Mouse (Mus musculus): ENCODE data around the gene Cxcr1. TPM values are rescaled to one million over a fixed set of nuclear protein-coding genes. Genes with fewer than 3 reads are reported as not detected.
A peak's percentile ranks its signal among the peaks of the same experiment; 100 is the strongest.

Gene Cxcr1
- polyA plus RNA-seq, 1 experiment from 2014 or later: not detected

GRCm38 (mm10) chr1:74156381-74156910 is 38.0 kb downstream of the Cxcr1 start:
- Histone ChIP-seq H3K27me3 (replicated peaks) (peaks cover 4% of the 10 kb centered on the region; the same call in 1 of the 2 replicates), H3K9me3 (replicated peaks) (no peaks in the 10 kb centered on the region), H3K36me3 (no peaks in the 10 kb centered on the region), H3K4me3 (no peak overlapping the region), H3K9ac (no peak overlapping the region), H3K4me2 (no peak overlapping the region; the same call in 1 of the 2 replicates), H3K4me1 (peaks cover 20% of the 10 kb centered on the region), H3K27ac (no peak overlapping the region)
- WGBS (ENCODE audit: insufficient replicate concordance): 29% methylated on average over 14 of the region's 14 CpGs
- ATAC-seq: no peak

GRCm38 (mm10) chr1:74155435-74156012 is 38.9 kb downstream of the Cxcr1 start:
- no peak overlapping the region for H3K9ac ChIP-seq
- no peak overlapping the region for H3K4me2 ChIP-seq
- no peaks in the 10 kb centered on the region for H3K9me3 ChIP-seq (replicated peaks)
- WGBS (ENCODE audit: insufficient replicate concordance): 42% methylated on average over 6 of the region's 6 CpGs
- H3K4me3 ChIP-seq: no peak overlapping the region
- no peak for ATAC-seq
- H3K36me3 ChIP-seq: no peaks in the 10 kb centered on the region
- H3K27me3 ChIP-seq (replicated peaks): peaks cover 4% of the 10 kb centered on the region; the same call in 1 of the 2 replicates
- H3K4me1 ChIP-seq: peaks cover 30% of the 10 kb centered on the region
- no peak overlapping the region for H3K27ac ChIP-seq

- no peak within 1 kb of the TSS for H3K4me3 ChIP-seq
- ATAC-seq: no peak
- no peaks in the 10 kb centered on the region for H3K36me3 ChIP-seq
- peaks cover 40% of the 10 kb centered on the region for H3K4me1 ChIP-seq
- no peaks in the 10 kb centered on the region for H3K9me3 ChIP-seq (replicated peaks)
- H3K27me3 ChIP-seq (replicated peaks): peaks cover 4% of the 10 kb centered on the region; the same call in 1 of the 2 replicates
- H3K27ac ChIP-seq: no peak within 1 kb of the TSS
- no peak within 1 kb of the TSS for H3K9ac ChIP-seq
- 33% methylated on average over 8 of the region's 8 CpGs for WGBS (ENCODE audit: insufficient replicate concordance)
- H3K4me2 ChIP-seq: 0 out of 2 replicates have a peak within 1 kb of the TSS, but pooled peaks have one; percentile 11
Measured at GRCm38 (mm10) chr1:74153461-74154184, 40.8 kb downstream of the Cxcr1 start, which contains the start of gene Cxcr2. Cxcr2 (plus strand) TSS chr1:74153989.

GRCm38 (mm10) chr1:74151091-74151490 is 43.3 kb downstream of the Cxcr1 start:
- no peak overlapping the region for H3K27ac ChIP-seq
- no peak for ATAC-seq
- H3K27me3 ChIP-seq (replicated peaks): peaks cover 4% of the 10 kb centered on the region; the same call in 1 of the 2 replicates
- H3K9me3 ChIP-seq (replicated peaks): no peaks in the 10 kb centered on the region
- no peak overlapping the region for H3K4me2 ChIP-seq
- H3K4me1 ChIP-seq: peaks cover 53% of the 10 kb centered on the region
- no peak overlapping the region for H3K9ac ChIP-seq
- 18% methylated on average over 3 of the region's 3 CpGs for WGBS (ENCODE audit: insufficient replicate concordance)
- H3K4me3 ChIP-seq: no peak overlapping the region
- no peaks in the 10 kb centered on the region for H3K36me3 ChIP-seq

GRCm38 (mm10) chr1:74150101-74150500 is 44.3 kb downstream of the Cxcr1 start:
- no peak overlapping the region for H3K4me3 ChIP-seq
- H3K9ac ChIP-seq: no peak overlapping the region
- no peak for ATAC-seq
- peaks cover 4% of the 10 kb centered on the region; the same call in 1 of the 2 replicates for H3K27me3 ChIP-seq (replicated peaks)
- peaks cover 55% of the 10 kb centered on the region for H3K4me1 ChIP-seq
- H3K4me2 ChIP-seq: no peak overlapping the region
- no peak overlapping the region for H3K27ac ChIP-seq
- H3K9me3 ChIP-seq (replicated peaks): no peaks in the 10 kb centered on the region
- no peaks in the 10 kb centered on the region for H3K36me3 ChIP-seq
- WGBS (ENCODE audit: insufficient replicate concordance): 61% methylated on average over 3 of the region's 3 CpGs

GRCm38 (mm10) chr1:74149106-74149885 is 45.1 kb downstream of the Cxcr1 start:
- Histone ChIP-seq H3K36me3 (no peaks in the 10 kb centered on the region), H3K4me2 (no peak overlapping the region), H3K4me3 (no peak overlapping the region), H3K4me1 (peaks cover 55% of the 10 kb centered on the region), H3K27ac (no peak overlapping the region), H3K9me3 (replicated peaks) (no peaks in the 10 kb centered on the region), H3K27me3 (replicated peaks) (peaks cover 4% of the 10 kb centered on the region; the same call in 1 of the 2 replicates), H3K9ac (no peak overlapping the region)
- 42% methylated on average over 6 of the region's 6 CpGs for WGBS (ENCODE audit: insufficient replicate concordance)
- ATAC-seq: 0 out of 2 replicates have a peak, but pooled peaks have one; percentile 4

MicroRNAs within 50 kb of the gene (microRNA counts, 519-probe panel; counts per million panel counts)
- microRNA mmu-miR-1928: 582 counts per million, percentile 70 among the panel's probes with 10 or more counts

Small RNA genes lying within 50 kb of the gene (microRNA-seq; reads per million reads assigned to microRNA genes)
- not detected for gene Mir1928

Other genes with a start within 250 kb of the Cxcr1 start
- gene Tns1, start 70.2 kb downstream of the Cxcr1 start, polyA plus RNA-seq (2016; fragmentation: Nextera tagmentation; extraction: Ambion mirVana): 13.1 and 16.1 TPM in 2 replicates
- 0.16 and 0.20 TPM in 2 replicates for gene Rufy4, start 69.1 kb downstream of the Cxcr1 start, polyA plus RNA-seq (2016; fragmentation: Nextera tagmentation; extraction: Ambion mirVana)
- gene Cxcr2, start 40.6 kb downstream of the Cxcr1 start, polyA plus RNA-seq (2016; fragmentation: Nextera tagmentation; extraction: Ambion mirVana): 0.65 and 0.97 TPM in 2 replicates
- gene Arpc2, start 41.5 kb upstream of the Cxcr1 start, polyA plus RNA-seq (2016; fragmentation: Nextera tagmentation; extraction: Ambion mirVana): 268 and 269 TPM in 2 replicates
- 1.2 and 1.5 TPM in 2 replicates for gene Gpbar1, start 83.9 kb upstream of the Cxcr1 start, polyA plus RNA-seq (2016; fragmentation: Nextera tagmentation; extraction: Ambion mirVana)
- gene Aamp, start 90.1 kb upstream of the Cxcr1 start, polyA plus RNA-seq (2016; fragmentation: Nextera tagmentation; extraction: Ambion mirVana): 119 and 120 TPM in 2 replicates
- gene Pnkd, start 90.3 kb upstream of the Cxcr1 start, polyA plus RNA-seq (2016; fragmentation: Nextera tagmentation; extraction: Ambion mirVana): 45.7 and 48.7 TPM in 2 replicates
- gene Tmbim1, start 111.0 kb upstream of the Cxcr1 start, polyA plus RNA-seq (2016; fragmentation: Nextera tagmentation; extraction: Ambion mirVana): 17.5 and 18.6 TPM in 2 replicates
- gene Catip, start 167.5 kb upstream of the Cxcr1 start, polyA plus RNA-seq (2016; fragmentation: Nextera tagmentation; extraction: Ambion mirVana): 0.11 and 0.14 TPM in 2 replicates
- 8.6 and 9.0 TPM in 2 replicates for gene Slc11a1, start 180.6 kb upstream of the Cxcr1 start, polyA plus RNA-seq (2016; fragmentation: Nextera tagmentation; extraction: Ambion mirVana)
- 42.0 and 42.4 TPM in 2 replicates for gene Ctdsp1, start 196.9 kb upstream of the Cxcr1 start, polyA plus RNA-seq (2016; fragmentation: Nextera tagmentation; extraction: Ambion mirVana)
- 0.81 and 0.93 TPM in 2 replicates for gene Vil1, start 214.7 kb upstream of the Cxcr1 start, polyA plus RNA-seq (2016; fragmentation: Nextera tagmentation; extraction: Ambion mirVana)